Mouse (Mus musculus) kidney, embryonic 16.5 days (tissue): ENCODE data around the gene Tyw1. TPM values are rescaled to one million over a fixed set of nuclear protein-coding genes. Genes with fewer than 3 reads are reported as not detected.

Experiments
- ATAC-seq: fragments of 200-750 bp; cut with Nextera tagmentation; 2 replicates; pipeline ENCODE4 v1.8.0; 2017; ENCODE audit warnings: moderate TSS enrichment; ENCODE audit not compliant: low FRiP score, low TSS enrichment
- H3K27ac ChIP-seq: fragments of 300-500 bp; sonication (generic); 2 replicates; pipeline ENCODE4 v1.5.1; 2014; ENCODE audit warnings: low read length
- H3K27me3 ChIP-seq: fragments of 300-500 bp; sonication (generic); 2 replicates; pipeline ENCODE4 v1.6.1; 2014; ENCODE audit warnings: low read length, control low read depth, mixed read lengths; ENCODE audit not compliant: insufficient read depth
- H3K36me3 ChIP-seq: fragments of 300-500 bp; sonication (generic); 2 replicates; pipeline ENCODE4 v1.6.1; 2014; ENCODE audit warnings: low read length, control low read depth, mixed read lengths; ENCODE audit not compliant: insufficient read depth
- H3K4me1 ChIP-seq: fragments of 300-500 bp; sonication (generic); 2 replicates; pipeline ENCODE4 v1.6.1; 2014; ENCODE audit warnings: low read length, control low read depth, mixed read lengths; ENCODE audit not compliant: insufficient read depth
- H3K4me2 ChIP-seq: fragments of 300-500 bp; sonication (generic); replicated peaks from 2 replicates; pipeline ENCODE4 v1.6.1; 2014; ENCODE audit warnings: low read depth, low read length
- H3K4me3 ChIP-seq: fragments of 300-500 bp; sonication (generic); 2 replicates; pipeline ENCODE4 v1.5.1; 2014; ENCODE audit warnings: mild to moderate bottlenecking, low read length
- H3K9ac ChIP-seq: fragments of 300-500 bp; sonication (generic); replicated peaks from 2 replicates; pipeline ENCODE4 v1.6.1; 2014; ENCODE audit warnings: low read length
- H3K9me3 ChIP-seq: fragments of 300-500 bp; sonication (generic); 2 replicates; pipeline ENCODE4 v1.6.1; 2016; ENCODE audit warnings: low read length, control low read depth
- WGBS: fragments of 180-500 bp; shearing (Covaris S2); extraction: QIAGEN DNeasy Blood & Tissue Kit; methylation state at CpG from one replicate; pipeline ENCODE4 v1.1.7; 2014; 5-methylcytosine and 5-hydroxymethylcytosine counted together
- polyA plus RNA-seq: library from polyadenylated mRNA; unstranded; fragments of >200 nt; fragmentation: Nextera tagmentation; extraction: Ambion mirVana; gene quantifications from 2 replicates; pipeline ENCODE4 v1.2.1, GENCODE M21; 2015

Gene Tyw1
- polyA plus RNA-seq, 1 experiment from 2014 or later, result 30.2 TPM

GRCm38 (mm10) chr5:130325486-130325885 is 70.1 kb downstream of the Tyw1 start:
- peaks cover 13% of the 10 kb centered on the region for H3K9me3 ChIP-seq
- peaks cover 14% of the 10 kb centered on the region; the same call in 1 of the 2 replicates for H3K4me1 ChIP-seq
- no peak overlapping the region for H3K9ac ChIP-seq
- no peak overlapping the region for H3K4me3 ChIP-seq
- ATAC-seq, result no peak
- H3K27me3 ChIP-seq, result no peaks in the 10 kb centered on the region
- H3K36me3 ChIP-seq, result peaks cover 19% of the 10 kb centered on the region
- H3K4me2 ChIP-seq, result no peak overlapping the region
- WGBS, result 90% methylated on average over 8 of the region's 8 CpGs
- no peak overlapping the region for H3K27ac ChIP-seq

GRCm38 (mm10) chr5:130327615-130328263 is 72.3 kb downstream of the Tyw1 start:
- Histone ChIP-seq H3K36me3 (peaks cover 22% of the 10 kb centered on the region), H3K9ac (no peak overlapping the region), H3K4me2 (no peak overlapping the region), H3K27ac (no peak overlapping the region; the same call in 1 of the 2 replicates), H3K4me1 (peaks cover 17% of the 10 kb centered on the region; the same call in 1 of the 2 replicates), H3K9me3 (peaks cover 13% of the 10 kb centered on the region), H3K27me3 (no peaks in the 10 kb centered on the region), H3K4me3 (no peak overlapping the region)
- ATAC-seq, result peak; percentile 73
- whole genome bisulfite sequencing, result 43% methylated on average over 5 of the region's 6 CpGs

- Histone ChIP-seq H3K4me3 (no peak overlapping the region), H3K27ac (peak overlapping the region; percentile 20; the same call in 1 of the 2 replicates), H3K36me3 (peaks cover 22% of the 10 kb centered on the region), H3K27me3 (no peaks in the 10 kb centered on the region), H3K4me2 (no peak overlapping the region), H3K9ac (no peak overlapping the region), H3K4me1 (peaks cover 18% of the 10 kb centered on the region; the same call in 1 of the 2 replicates), H3K9me3 (peaks cover 13% of the 10 kb centered on the region)
- ATAC-seq, result 0 out of 2 replicates have a peak, but pooled peaks have one; percentile 10
- 40% methylated on average over 9 of the region's 9 CpGs for WGBS
Observed at GRCm38 (mm10) chr5:130328366-130328765, 72.9 kb downstream of the Tyw1 start.

GRCm38 (mm10) chr5:130329889-130330288 is 74.5 kb downstream of the Tyw1 start:
- no peak overlapping the region for H3K27ac ChIP-seq
- no peak overlapping the region for H3K4me3 ChIP-seq
- H3K4me1 ChIP-seq, result peaks cover 18% of the 10 kb centered on the region; the same call in 1 of the 2 replicates
- WGBS, result 81% methylated on average over 2 of the region's 2 CpGs
- H3K4me2 ChIP-seq, result no peak overlapping the region
- H3K36me3 ChIP-seq, result peaks cover 18% of the 10 kb centered on the region; the same call in 1 of the 2 replicates
- no peak for ATAC-seq
- H3K9ac ChIP-seq, result no peak overlapping the region
- peaks cover under 1% of the 10 kb centered on the region; the same call in 1 of the 2 replicates for H3K9me3 ChIP-seq
- H3K27me3 ChIP-seq, result no peaks in the 10 kb centered on the region

GRCm38 (mm10) chr5:130330801-130331200 is 75.4 kb downstream of the Tyw1 start:
- no peaks in the 10 kb centered on the region for H3K27me3 ChIP-seq
- WGBS, result 90% methylated on average over 4 of the region's 4 CpGs
- H3K4me3 ChIP-seq, result no peak overlapping the region
- H3K4me1 ChIP-seq, result peaks cover 18% of the 10 kb centered on the region; the same call in 1 of the 2 replicates
- no peak for ATAC-seq
- H3K4me2 ChIP-seq, result no peak overlapping the region
- no peak overlapping the region for H3K27ac ChIP-seq
- H3K36me3 ChIP-seq, result peaks cover 20% of the 10 kb centered on the region
- peaks cover 5% of the 10 kb centered on the region; the same call in 1 of the 2 replicates for H3K9me3 ChIP-seq
- no peak overlapping the region for H3K9ac ChIP-seq

- Histone ChIP-seq H3K4me1 (peaks cover 18% of the 10 kb centered on the region; the same call in 1 of the 2 replicates), H3K9ac (no peak overlapping the region), H3K36me3 (peaks cover 21% of the 10 kb centered on the region), H3K9me3 (peaks cover 5% of the 10 kb centered on the region; the same call in 1 of the 2 replicates), H3K27me3 (no peaks in the 10 kb centered on the region), H3K4me2 (no peak overlapping the region), H3K4me3 (no peak overlapping the region), H3K27ac (no peak overlapping the region)
- no peak for ATAC-seq
- 78% methylated on average over 4 of the region's 4 CpGs for WGBS
Observed at GRCm38 (mm10) chr5:130331206-130331605, 75.8 kb downstream of the Tyw1 start.

GRCm38 (mm10) chr5:130333566-130333965 is 78.1 kb downstream of the Tyw1 start:
- H3K9me3 ChIP-seq, result peaks cover 5% of the 10 kb centered on the region; the same call in 1 of the 2 replicates
- ATAC-seq, result no peak
- H3K4me2 ChIP-seq, result no peak overlapping the region
- WGBS, result 92% methylated on average over 7 of the region's 7 CpGs
- H3K9ac ChIP-seq, result no peak overlapping the region
- peaks cover 34% of the 10 kb centered on the region for H3K36me3 ChIP-seq
- no peak overlapping the region for H3K4me3 ChIP-seq
- peaks cover 8% of the 10 kb centered on the region; the same call in 1 of the 2 replicates for H3K4me1 ChIP-seq
- no peak overlapping the region for H3K27ac ChIP-seq
- no peaks in the 10 kb centered on the region for H3K27me3 ChIP-seq

GRCm38 (mm10) chr5:130333971-130334370 is 78.6 kb downstream of the Tyw1 start:
- no peak overlapping the region for H3K9ac ChIP-seq
- H3K4me1 ChIP-seq, result peaks cover 4% of the 10 kb centered on the region; the same call in 1 of the 2 replicates
- peaks cover 34% of the 10 kb centered on the region for H3K36me3 ChIP-seq
- peaks cover 5% of the 10 kb centered on the region; the same call in 1 of the 2 replicates for H3K9me3 ChIP-seq
- no peak overlapping the region for H3K4me2 ChIP-seq
- no peak overlapping the region for H3K4me3 ChIP-seq
- H3K27ac ChIP-seq, result no peak overlapping the region
- no peaks in the 10 kb centered on the region for H3K27me3 ChIP-seq
- ATAC-seq, result no peak
- 96% methylated on average over 11 of the region's 11 CpGs for WGBS

GRCm38 (mm10) chr5:130335462-130335861 is 80.0 kb downstream of the Tyw1 start:
- ATAC-seq, result no peak
- H3K27ac ChIP-seq, result no peak overlapping the region
- H3K4me3 ChIP-seq, result no peak overlapping the region

GRCm38 (mm10) chr5:130340656-130341055 is 85.2 kb downstream of the Tyw1 start:
- 92% methylated on average over 15 of the region's 15 CpGs for WGBS
- H3K9ac ChIP-seq, result no peak overlapping the region
- no peak for ATAC-seq
- H3K4me3 ChIP-seq, result no peak overlapping the region
- H3K36me3 ChIP-seq, result peaks cover 42% of the 10 kb centered on the region
- H3K9me3 ChIP-seq, result no peaks in the 10 kb centered on the region
- no peaks in the 10 kb centered on the region for H3K27me3 ChIP-seq
- H3K27ac ChIP-seq, result no peak overlapping the region
- H3K4me2 ChIP-seq, result no peak overlapping the region
- H3K4me1 ChIP-seq, result no peaks in the 10 kb centered on the region

More at GRCm38 (mm10) chr5:130335462-130335861, 80.0 kb downstream of the Tyw1 start:
- peaks cover 4% of the 10 kb centered on the region; the same call in 1 of the 2 replicates for H3K4me1 ChIP-seq
- H3K27me3 ChIP-seq, result no peaks in the 10 kb centered on the region
- peaks cover 41% of the 10 kb centered on the region for H3K36me3 ChIP-seq
- peaks cover 5% of the 10 kb centered on the region; the same call in 1 of the 2 replicates for H3K9me3 ChIP-seq
- no peak overlapping the region for H3K4me2 ChIP-seq
- no peak overlapping the region for H3K9ac ChIP-seq
- WGBS, result 97% methylated on average over 4 of the region's 4 CpGs
